Mouse (Mus musculus) adrenal gland, postnatal 4 days (tissue): ENCODE measurements at regions not wholly inside any gene's neighbourhood (a gene's known extent, or its start where the extent isn't known, plus 50 kb on each side); places are given as distances from the start of the nearest gene placed in this dataset.

Experiments used
- DNase-seq, 2 experiments: peaks; one replicate each; pipeline ENCODE4 v3.0.0; 2021 to 2022; ENCODE audit warnings: low spot score in 2 of 2, mixed read lengths in 2 of 2

DNA sequence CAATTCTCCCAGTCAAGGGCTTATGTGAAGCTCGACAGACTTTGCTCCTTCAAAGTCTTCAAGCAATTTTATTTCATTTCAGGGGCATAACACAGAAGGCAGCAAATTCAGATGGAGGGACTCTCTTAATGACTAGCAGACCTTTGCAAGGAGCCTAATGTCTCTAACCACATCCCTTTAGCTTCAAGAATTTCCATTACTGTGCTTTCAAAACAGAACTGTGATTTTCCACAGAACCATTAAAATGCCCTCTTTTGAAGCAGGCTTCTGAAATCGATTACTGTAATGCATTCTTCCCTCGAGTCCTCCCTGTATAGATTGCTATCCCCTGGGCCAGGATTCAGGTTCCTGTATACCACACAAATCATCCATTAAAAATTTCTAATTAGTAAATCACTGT lies 80.9 kb upstream of the Tac1 start:
- no peak for DNase-seq

DNA sequence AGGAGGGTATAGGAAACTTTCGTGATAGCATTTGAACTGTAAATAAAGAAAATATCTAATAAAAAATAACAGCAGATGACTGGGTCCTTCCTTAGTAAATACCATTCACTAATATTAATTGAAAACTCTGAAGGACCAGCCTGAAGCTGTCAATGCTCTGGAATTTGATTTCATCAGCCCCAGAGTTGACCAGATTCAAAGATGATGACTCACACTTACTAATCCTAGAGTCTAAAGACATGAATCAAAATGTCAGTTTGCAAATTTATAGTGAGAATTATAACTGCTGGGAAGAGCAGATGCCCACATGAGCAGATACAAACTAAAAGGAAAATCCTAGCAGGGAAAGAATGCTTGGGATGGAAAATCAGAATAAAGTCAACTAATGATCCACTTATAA lies 77.8 kb upstream of the Tac1 start:
- no peak for DNase-seq

DNA sequence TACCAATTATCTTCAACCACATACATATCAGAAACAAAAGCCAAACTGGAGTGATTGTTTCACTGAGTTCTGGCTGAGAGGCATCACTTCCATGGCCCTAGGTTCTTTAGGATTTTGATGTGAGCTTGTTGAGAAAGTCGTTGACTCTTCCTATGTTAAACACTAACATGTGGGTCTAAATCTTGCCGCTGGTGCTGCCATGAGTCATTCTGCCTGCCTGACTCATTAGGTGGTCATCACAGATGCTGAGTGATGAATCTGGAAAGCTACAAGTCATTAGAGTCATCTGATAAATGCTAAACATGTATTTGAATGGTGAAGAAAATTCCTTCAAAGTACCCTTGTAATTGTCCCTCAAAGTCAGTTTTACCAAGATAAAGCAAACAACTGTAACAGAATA lies 60.4 kb upstream of the Tac1 start:
- no peak for DNase-seq

DNA sequence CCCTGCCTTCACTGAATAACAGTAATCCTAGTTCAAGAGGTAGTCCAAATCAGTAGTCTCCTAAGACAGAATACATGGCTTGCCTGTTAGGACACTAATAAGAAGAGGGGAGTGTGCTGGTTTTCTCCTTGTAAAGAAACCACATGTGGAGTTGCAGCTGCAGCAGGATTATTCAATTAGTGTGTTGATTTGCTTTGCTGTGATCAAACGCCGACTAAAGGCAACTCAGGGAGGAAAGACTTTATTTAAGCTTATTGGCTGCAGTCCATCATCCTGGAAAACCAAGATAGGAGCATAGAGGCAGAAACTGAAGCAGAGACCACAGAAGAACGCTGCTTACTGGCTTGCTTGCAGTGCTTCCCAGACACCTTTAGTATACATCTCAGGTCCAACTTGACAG lies 57.9 kb upstream of the Tac1 start:
- DNase-seq: no peak
